Mouse (Mus musculus) embryo, embryonic 9.5 days (tissue): Measurements from ENCODE around the gene Grin2b.

Source experiments
- DNase-seq: peaks from one replicate; pipeline ENCODE4 v3.0.0-alpha.2; 2017; ENCODE audit errors: extremely low spot score

The Grin2b gene

DNA sequence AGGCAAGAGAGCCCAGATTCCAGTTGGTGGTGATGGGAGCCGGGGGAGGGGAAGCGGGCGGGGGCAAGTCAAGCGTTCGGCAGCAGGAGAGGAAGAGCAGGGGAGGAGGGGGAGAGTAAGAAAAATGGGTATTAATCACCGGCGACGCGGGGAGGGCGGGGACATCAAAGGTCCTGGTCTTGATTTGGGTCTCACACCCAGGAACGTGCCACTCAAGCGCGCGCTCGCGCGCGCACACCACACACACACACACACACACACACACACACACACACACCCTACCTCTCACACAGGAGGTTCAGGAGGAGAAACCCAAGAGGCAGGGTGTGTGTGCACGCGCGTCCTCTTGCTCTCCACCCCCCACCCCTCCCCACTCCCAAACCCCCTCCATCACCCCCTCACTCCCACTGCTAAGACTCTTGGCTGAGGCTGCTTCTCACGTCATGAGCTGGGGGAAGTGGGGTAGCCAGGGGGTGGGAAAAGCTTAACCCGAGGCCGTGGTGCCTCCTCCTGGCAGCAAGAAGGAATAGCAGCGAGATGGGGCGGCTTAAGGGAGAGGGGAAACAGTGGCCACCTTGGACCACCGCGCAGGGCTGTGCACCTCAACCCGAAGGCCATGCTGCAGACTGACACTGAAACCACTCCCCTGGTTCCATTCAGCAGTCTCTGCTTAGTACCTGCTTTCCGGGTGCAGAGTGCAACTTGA lies at the start of gene Grin2b:
Gene Grin2b (minus strand): TSS at position 321 of the 706 bp plus-strand sequence.
- DNase-seq: peak; percentile 66

- DNase-seq: no peak
These were observed 48.6 kb upstream of the Grin2b start for GRCm38 (mm10) chr6:136221894-136222293.

GRCm38 (mm10) chr6:136210442-136210841 lies 37.1 kb upstream of the Grin2b start:
- no peak for DNase-seq

- DNase-seq: no peak
These were observed 26.5 kb upstream of the Grin2b start for GRCm38 (mm10) chr6:136199814-136200213.

GRCm38 (mm10) chr6:136194616-136195015 lies 21.3 kb upstream of the Grin2b start:
- no peak for DNase-seq

GRCm38 (mm10) chr6:136178066-136178465 lies 4.8 kb upstream of the Grin2b start:
- DNase-seq: no peak

DNA sequence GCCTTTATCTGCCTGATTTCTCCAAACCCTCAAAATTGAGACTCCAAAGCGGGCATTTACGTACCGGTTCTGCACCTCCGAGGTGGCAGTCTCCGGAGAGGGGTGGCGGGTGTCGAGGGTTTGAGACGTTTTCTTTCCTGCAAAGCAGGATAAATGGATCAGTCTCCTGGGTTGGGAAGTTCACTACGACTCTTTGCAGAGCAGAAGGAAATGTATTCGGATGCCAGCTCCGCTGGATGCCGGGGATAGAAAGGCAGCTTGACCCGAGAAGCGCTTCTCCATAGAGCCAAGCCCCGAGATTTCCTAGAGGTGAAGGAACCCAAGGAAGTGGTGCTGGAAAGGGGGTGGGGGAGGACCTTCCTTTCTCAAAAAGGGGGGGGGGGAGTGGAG lies 515 bp downstream of the Grin2b start:
- peak; percentile 32 for DNase-seq

DNA sequence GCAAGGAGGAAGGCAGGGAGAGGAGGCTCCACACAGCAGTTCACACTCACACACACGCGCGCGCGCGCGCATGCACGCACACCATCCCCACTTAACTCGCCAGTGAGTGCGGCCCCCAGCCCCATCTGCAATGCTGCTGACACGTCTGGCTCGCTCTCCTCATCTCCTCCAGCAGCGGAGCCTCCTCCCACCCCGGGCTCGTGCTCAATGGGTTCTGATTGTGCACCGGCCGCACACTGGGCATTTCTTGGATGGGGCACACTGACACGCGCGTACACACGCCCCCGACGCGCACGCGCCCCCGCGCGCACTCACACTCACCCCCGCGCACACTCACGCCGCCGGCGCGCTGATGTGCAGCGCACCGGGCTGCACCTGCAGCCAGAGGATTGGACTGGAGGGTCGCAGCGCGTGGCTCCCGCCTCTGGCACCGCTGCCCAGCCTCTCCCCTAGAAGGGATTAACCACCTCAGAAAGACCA lies 1.1 kb downstream of the Grin2b start:
- peak; percentile 31 for DNase-seq

DNA sequence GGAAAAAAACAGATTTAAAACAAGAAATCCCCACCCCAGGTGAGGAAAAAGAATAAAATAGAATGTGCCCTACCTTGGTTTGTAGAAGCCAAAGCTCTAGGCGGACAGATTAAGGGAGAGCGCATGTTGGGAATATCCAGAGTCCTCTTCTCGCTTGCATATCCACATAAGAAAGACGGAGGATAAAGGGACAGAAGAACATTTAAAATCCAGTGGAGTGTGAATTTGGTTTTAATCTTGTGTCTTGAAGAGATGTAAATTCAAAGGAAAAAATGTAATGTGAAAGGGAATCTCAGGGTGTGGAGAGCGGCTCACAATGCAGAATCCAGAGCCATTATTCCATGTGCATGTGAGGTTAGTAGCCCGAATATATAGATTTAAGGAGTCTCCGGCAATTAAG lies 2.0 kb downstream of the Grin2b start:
- DNase-seq: peak; percentile 18

DNA sequence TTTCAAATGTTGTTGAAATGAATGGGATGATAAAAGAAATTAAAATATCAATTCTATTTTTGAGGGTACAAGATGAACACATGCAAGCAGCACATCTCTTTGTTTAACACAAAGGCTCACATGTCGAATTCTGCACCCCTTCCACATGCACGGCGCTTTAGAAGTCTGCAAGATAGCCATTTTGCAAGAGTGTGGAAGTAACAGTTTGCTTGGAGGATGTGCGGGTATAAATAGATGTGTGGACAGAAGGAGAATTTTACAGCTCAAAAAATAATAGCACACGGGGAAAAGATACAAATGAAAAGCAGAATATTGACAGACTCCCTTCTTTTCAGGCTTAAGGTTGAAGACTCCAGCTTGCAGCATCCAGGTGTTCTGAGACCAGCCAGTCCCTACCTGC lies 2.9 kb downstream of the Grin2b start:
- DNase-seq: no peak

- DNase-seq: no peak
These were observed 6.0 kb downstream of the Grin2b start for GRCm38 (mm10) chr6:136167361-136167760.

DNA sequence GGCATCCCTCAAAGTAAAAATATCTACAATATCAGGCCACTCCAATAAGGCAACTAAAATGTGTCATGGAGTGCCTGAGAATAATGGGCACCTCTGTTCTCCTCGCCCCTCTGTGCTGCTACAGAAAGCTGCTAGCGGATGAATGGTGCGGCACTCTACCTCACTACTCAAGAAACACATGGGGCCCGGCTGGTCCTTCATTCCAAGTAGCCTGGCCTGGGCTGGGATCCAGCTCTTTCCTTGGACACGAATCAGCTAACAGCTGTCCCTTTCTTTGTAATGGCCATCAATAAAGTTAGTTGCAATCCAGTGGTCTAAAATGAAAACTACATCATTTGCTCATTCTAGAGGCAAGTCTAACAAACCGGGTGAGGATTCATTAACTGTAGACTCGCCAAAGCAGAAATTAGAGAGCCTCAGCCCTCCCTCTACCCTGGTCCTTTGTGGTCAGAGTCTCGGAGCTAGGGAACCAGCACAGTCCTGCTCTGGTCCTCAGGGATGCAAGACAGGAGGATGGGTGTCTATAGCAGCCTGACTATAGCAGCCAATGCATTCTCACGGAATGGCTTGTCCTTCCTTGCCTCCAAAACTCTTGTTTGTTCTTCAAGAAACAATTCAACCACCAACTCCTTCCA lies 7.8 kb downstream of the Grin2b start:
- no peak for DNase-seq

GRCm38 (mm10) chr6:136162090-136162489 lies 11.2 kb downstream of the Grin2b start:
- DNase-seq: no peak

- DNase-seq: no peak
These were observed 19.9 kb downstream of the Grin2b start for GRCm38 (mm10) chr6:136153444-136153843.

DNA sequence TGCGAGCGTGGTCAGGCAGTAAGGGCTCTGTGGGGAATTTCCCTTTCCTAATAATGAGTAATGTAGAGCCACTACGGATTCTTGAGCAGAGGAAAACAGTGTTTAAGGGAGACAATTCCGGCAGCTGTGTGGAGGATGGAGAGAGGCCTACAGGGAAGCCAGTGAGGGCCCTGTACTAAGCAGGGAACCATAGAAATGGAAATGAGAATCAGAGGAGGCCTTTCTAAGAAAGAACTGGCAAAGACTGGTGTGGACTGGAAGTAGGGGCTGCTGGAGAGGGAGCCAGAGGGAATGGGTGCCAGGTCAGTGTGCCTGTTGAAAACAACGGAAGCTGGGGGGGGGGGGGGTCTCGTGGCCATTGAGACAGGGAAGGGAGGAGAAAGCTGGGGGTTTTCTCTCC lies 23.2 kb downstream of the Grin2b start:
- DNase-seq: no peak

DNA sequence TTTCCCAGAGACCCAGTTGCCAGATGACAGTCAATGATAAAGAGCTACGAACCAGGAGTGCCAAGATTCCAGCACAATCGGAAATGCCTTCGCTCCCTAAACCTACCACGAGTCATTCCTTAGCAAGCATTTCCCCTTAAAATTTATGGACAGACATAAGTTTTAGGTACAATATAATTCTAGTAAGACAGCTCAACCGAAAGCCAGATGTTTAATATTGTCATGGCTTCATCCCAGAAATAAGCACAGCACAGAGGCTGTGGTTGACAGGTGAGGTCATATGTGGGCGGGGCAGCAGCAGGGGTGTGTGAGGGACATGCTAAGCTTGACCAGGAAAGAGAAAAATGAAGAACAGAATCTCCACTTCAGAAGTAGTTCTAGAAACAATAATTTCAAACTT lies 33.3 kb downstream of the Grin2b start:
- no peak for DNase-seq

DNA sequence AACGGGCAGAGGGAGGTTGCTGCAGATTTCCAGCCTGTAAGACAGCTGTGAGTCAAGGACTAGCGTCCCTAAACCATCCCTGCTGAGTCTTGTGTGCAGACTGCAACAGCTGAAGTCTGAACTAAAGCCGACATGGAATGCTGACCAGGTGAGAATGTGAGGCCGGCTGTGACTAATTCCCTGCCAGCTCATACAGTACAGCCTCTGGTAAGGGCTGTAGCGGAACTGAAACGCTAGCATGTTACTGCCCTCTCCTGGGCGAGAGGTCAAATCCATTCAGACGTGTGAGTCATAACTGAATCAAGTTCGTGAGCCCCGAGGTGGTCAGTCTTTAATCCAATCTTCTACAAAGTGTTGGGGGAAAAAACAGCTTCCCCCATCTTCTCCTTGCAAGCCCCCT lies 42.9 kb downstream of the Grin2b start:
- no peak for DNase-seq

- no peak for DNase-seq
These were observed 50.7 kb downstream of the Grin2b start for GRCm38 (mm10) chr6:136122593-136122992.

- DNase-seq: no peak
These were observed 55.9 kb downstream of the Grin2b start for GRCm38 (mm10) chr6:136117390-136117789.

GRCm38 (mm10) chr6:136113639-136114410 lies 59.5 kb downstream of the Grin2b start:
- no peak for DNase-seq

DNA sequence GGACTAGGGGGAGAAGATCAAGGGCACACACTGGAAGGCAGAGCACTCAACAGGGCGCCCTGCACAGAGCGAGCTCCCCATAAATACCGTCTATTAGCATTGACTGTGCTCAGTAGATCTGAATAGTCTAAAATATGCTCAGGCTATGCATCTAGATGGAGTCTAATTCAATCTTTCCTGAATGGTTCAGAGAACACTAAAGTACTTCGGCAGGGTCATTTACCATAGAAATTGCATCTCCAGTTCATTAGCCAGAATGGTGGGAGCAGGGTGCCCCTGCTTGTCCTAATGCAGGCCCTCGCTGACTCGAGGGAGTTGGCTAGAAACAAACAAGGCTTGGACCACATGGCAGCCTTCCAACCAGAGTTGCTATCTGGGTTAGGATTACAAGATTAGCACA lies 64.1 kb downstream of the Grin2b start:
- no peak for DNase-seq

DNA sequence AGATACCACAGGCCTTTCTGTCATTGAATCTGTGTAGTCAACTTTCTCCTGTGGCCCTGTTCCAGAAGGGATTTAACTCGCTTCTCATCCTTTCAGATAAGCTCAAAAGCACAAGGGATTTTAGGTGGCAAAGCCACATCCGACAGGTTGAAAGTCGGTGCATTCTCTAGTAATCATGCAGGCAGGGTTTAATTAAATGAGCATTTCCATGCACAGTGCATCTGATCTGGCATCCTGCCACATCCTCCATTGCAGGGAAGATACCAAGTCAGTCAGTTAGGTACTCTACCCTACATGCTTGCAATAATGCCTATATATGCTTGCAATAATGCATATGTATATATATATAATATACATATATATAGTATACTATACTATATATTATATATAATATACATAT lies 64.8 kb downstream of the Grin2b start:
- no peak for DNase-seq

DNA sequence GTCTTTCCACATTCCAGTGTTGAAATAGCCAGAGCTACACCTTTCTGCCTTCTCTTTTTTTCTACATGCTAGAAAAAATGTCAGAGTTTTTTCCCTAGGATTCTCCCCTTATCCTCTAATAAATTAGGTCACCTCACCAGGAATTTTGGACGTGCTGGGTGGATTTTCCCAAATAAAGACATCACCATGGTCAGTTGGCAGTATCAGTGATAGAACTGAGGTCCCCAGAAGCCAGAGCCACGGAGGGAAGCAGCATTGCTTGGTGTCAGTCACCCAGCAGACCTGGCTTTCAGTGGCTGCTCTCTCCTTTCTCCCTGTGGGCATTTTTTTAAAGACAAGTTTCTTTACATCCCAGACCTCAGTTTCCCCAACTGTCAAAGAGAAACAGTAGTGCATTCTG lies 68.1 kb downstream of the Grin2b start:
- no peak for DNase-seq
